Mouse (Mus musculus) v-Abl transformed pro-B cells (cell line): ENCODE results near the gene Ctsl.

Experiments used
- in situ Hi-C, 2 experiments: fragments of 400-800 bp; cut with MboI; formaldehyde crosslinking; loops; one replicate each; pipeline ENCODE4 v1.15.1; 2025; ENCODE audit not compliant: unreplicated experiment in 2 of 2

Gene Ctsl

DNA sequence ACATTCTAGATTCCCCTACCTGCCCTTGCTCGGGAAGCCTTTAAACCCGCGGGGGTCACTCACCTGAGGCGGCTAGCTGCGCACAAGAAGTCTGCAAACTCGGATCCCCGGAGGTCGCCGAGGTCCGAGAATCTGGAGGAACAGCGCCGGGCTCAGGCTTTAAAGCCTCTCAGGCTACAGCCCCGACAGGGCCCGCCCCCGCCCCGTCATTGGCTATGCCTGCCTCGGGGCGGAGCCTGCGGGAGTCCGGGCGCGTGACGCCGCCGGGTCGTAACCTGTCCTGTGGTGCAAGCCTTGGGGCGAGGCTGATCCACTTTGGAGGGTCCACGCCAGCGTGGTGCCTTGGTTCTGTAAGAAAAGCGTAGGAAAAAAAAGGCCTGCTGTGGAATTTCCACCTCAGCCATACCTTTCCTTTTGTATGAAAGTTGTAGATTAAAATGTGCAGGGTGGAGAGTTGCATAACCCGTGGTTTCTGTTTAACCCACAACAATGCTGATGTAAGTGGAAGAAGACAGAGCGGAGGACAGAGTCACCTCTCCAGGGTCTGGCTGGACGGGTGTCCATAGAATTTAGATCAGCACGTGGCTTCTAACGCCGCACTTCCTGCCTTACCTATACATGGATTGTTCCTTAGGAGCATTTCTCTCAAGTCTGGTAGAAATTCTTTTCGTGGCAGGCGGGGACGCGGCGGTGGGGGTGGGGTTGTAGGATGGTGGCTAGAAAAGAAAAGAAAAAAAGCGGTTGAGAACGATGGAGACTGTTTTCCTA lies at the start of gene Ctsl:
TSS of gene Ctsl (minus strand) at position 718 of the 768 bp plus-strand sequence.
- in situ Hi-C loops, result no loop called here

GRCm38 (mm10) chr13:64416955-64417601 lies 46.4 kb upstream of the Ctsl start:
- in situ Hi-C loops, result no loop called here

DNA sequence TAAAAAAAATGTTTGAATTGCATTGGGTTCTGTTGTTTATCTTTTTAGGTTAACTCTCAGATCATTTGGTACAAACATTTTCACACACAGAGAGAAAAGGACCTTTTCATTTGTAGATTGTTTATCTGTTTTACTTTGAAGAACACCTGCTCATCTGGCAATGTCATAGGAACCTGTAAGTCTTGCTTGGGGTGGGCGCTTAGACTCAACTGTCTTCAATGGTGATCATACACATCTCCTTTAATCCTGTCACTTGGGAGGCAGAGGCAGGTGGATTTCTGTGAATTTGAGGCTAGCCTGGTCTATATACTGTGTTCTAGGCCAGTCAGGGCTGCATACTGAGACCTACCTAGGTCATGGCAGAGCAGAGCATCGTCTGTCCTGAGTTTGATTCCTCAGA lies 45.0 kb upstream of the Ctsl start:
- in situ Hi-C loops, result no loop called here

DNA sequence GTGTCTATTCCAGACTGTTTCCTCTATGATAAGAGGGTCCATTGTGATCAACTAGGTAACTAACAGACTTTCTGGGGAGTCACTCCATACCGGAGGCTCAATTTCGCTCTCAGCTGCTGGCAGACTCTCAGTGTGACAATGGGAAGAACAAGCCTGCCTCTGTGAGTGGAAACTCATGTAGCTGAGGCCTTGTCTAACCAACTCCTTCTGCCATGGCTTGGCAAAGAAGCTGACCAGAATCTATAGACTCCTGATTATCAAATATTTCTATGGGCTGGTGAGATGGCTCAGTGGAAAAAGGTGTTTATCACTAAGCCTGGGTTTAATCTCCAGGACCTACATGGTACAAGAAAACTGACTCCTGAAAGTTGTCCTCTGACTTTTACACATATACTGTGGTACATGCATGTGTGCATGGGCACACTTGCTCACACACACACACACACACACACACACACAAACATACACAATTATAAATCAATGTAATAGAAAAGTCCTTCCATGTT lies 42.1 kb upstream of the Ctsl start:
- in situ Hi-C loops, result no loop called here

GRCm38 (mm10) chr13:64411282-64411681 lies 40.6 kb upstream of the Ctsl start:
- in situ Hi-C loops, result no loop called here

DNA sequence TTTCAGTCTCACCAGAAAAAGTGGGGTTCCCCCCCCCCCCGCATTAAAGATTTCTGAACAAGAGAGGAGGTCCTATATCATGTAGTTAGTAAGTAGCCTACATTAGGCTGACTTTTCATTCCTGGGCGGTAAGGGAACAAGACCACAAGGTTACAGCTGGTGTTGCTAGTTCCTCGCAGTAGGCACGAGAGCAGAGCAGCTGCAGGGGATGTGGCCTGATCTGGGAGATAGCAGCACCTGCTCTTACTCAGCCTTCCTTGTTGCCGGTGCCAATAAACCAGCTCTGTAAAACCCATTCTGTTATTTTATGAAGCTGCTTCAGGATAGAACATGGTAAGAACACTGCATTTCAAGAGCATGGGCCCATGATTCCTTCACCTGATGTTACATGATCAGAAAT lies 39.9 kb upstream of the Ctsl start:
- in situ Hi-C loops, result no loop called here

- in situ Hi-C loops, result no loop called here
Observed at GRCm38 (mm10) chr13:64407992-64408391, 37.3 kb upstream of the Ctsl start.

DNA sequence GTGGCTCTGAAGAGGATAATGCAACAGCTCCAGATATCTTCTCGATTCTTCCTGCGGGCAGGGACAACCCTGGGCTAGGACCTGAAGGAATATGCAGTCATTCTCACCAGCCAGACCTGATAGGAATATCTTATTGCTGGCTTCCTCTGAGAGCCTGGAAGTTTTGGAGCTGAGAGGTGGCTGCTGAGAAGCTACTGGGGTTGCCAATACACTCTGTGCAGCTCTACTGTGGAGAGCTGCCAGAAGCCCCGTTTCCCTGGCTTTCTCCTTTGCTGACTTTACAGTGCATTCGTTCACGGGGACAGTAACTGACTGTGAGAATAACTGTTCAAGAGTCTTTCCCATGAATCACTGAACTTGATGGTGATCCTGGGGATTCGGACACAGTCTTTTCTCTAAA lies 34.9 kb upstream of the Ctsl start:
- in situ Hi-C loops, result no loop called here

- in situ Hi-C loops, result no loop called here
Observed at GRCm38 (mm10) chr13:64403519-64403918, 32.8 kb upstream of the Ctsl start.

DNA sequence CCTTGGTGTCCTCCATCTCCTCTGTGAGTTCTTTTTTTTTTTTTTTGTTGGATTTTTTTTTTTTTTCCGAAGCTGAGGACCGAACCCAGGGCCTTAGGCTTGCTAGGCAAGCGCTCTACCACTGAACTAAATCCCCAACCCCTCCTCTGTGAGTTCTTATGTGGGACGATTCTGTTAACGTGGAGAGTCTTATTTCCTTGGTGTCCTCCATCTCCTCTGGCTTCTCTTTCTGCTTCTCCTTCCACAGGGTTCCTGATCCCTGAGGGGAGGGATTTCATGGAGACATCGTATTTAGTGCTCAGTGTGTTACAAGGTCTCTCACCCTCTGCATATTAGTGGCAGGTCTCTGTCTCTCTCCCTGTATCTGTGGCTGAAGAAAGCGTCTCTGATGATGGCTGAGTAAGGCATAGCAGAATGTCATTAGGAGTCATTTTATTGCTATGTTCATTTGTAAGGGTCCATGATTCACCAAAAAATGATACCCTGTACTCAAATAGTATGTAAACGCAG lies 32.3 kb upstream of the Ctsl start:
- in situ Hi-C loops, result no loop called here

DNA sequence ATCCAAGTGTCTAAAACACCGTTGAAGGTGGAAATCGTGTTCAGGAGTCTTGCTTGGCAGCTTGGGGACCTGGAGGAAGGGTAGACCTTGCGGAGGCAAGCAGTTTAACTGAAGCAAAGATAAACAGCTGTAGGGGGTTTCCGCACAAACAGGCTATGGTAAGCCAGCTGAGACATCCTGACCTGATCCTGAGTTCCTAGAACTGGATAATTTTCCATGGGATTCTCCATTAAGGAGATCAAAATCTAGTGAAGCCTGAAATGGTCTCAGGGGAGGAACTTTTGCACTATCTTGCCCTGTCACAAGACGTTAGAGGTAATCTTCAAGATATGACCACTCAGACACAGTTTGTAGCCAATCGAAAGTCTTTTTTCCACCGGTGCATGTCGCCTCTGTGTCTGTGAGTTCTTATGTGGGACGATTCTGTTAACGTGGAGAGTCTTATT lies 31.8 kb upstream of the Ctsl start:
- in situ Hi-C loops, result no loop called here

- in situ Hi-C loops, result no loop called here
Observed at GRCm38 (mm10) chr13:64402006-64402405, 31.3 kb upstream of the Ctsl start.

- in situ Hi-C loops, result no loop called here
Observed at GRCm38 (mm10) chr13:64400801-64401361, 30.2 kb upstream of the Ctsl start.

- in situ Hi-C loops, result no loop called here
Observed at GRCm38 (mm10) chr13:64399906-64400305, 29.2 kb upstream of the Ctsl start.

DNA sequence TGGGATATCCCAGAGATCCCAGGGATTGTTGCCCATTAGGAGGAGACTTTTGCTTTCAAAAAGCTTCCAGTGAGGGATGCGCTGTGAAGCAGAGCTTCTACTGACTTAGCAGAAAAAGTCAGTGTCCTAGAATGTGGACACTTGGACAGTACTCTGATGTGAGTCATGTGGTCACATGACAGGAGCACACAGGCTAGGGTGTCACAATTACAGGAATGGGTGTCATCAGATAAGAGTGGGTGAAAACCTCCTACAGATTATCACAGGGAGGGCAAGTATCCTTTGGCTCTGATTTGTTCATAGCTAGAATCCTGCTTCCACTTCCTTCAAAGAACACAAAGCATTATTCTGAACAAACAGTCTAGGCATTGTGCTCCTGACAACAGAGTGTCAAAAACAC lies 27.4 kb upstream of the Ctsl start:
- in situ Hi-C loops, result no loop called here

DNA sequence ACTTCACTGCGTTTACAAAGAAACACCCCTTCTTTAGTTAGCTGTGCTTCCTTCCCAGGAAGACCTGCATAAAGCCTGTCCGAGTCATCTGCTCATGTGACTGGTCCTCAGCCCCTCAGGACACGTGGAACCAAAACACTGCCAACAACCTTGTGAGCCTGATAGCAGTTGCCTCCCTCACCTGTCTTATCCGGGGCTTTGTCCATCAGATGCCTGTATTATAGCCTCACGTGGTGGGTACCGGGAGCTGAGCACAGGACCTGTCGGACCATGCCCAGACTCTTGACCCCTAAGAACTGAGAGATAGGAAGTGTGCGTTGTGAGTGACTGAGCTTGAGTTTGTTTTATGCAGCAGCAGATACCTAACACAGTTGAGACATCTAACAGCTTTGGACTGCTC lies 26.3 kb upstream of the Ctsl start:
- in situ Hi-C loops, result no loop called here

- in situ Hi-C loops, result no loop called here
Observed at GRCm38 (mm10) chr13:64388415-64388814, 17.7 kb upstream of the Ctsl start.

- in situ Hi-C loops, result no loop called here
Observed at GRCm38 (mm10) chr13:64386048-64386447, 15.4 kb upstream of the Ctsl start.

DNA sequence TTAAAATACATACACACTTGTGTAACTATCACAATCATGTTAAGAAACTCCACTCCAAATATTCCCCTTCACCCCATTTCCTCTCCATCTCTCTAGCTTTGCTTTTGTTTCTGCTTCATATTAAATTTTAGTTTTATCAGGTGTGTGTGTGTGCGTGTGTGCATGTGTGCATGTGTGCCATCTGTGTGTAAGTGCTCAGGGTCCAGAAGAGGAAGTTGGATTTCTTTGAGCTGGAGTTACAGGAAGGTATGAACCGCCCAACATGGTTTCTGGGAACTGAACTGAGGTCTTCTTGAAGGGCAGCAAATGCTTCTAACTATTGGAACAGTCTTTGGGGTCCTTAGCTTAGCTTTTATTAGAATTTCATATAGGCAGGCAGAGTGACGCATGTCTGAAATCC lies 14.2 kb upstream of the Ctsl start:
- in situ Hi-C loops, result no loop called here

DNA sequence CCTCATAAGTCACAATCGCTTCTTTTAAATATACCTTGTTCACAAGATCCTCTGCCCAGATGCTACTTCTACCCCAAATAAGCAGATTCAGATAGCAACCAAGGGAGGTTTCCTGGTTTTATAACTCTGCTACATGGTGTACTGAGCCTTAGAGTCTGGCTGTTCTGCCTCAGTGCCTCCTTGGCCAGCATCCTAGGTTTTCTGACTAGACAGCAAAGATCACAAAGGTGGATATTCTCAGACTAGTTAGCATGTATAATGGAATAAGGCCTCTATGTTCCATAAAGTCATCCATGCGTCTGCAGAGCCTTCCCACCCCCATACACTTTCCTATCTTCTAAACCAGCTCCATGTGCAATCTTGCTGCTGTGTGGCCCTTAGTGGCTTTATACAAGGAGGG lies 9.6 kb upstream of the Ctsl start:
- in situ Hi-C loops, result no loop called here

GRCm38 (mm10) chr13:64378601-64379000 lies 7.9 kb upstream of the Ctsl start:
- in situ Hi-C loops, result no loop called here

DNA sequence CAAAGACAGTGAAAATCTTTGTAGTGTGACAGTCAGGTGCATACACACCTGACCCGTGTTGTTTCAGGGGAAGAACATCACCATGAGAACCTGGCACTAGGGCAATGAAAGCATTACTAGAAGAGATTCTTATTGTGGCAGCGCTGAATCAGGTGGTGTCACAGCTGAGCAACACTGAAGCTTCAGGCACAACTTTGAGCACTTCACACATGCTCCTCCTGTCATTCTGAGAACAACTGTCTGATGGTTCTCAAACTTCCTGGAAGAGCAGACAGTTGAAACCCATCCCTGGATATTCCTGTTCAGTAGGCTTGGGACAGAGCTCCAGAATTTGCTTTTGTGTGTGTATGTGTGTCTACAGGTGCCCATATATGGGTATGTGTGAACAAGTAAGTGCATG lies 5.8 kb upstream of the Ctsl start:
- in situ Hi-C loops, result no loop called here
